Mouse (Mus musculus) MEL (cell line): Measurements from ENCODE around the gene Mcl1. TPM values are rescaled to one million over a fixed set of nuclear protein-coding genes. Genes with fewer than 3 reads are reported as not detected.

Experiments used
- DNase-seq: peaks from one replicate; pipeline ENCODE4 v3.0.0; 2011; ENCODE audit warnings: low read depth, low spot score
- H3K27ac ChIP-seq: 2 replicates; pipeline ENCODE4 v1.5.1; 2012; ENCODE audit warnings: low read depth, mild to moderate bottlenecking, control low read depth, low read length, moderate library complexity; ENCODE audit not compliant: control insufficient read depth
- H3K27me3 ChIP-seq, 2 experiments: fragments of 150-350 bp in 1 of 2; sonication (generic) in 1 of 2; 2 replicates each; pipeline ENCODE4 v1.6.1; 2012; ENCODE audit warnings: low read length in 2 of 2, mild to moderate bottlenecking in 2 of 2, improper control_type of control experiment in 1 of 2, moderate library complexity in 1 of 2; ENCODE audit not compliant: insufficient read depth in 2 of 2, control insufficient read depth in 1 of 2
- H3K36me3 ChIP-seq, 2 experiments: 2 replicates each; pipeline ENCODE4 v1.6.1; 2012 to 2014; ENCODE audit warnings: low read length in 2 of 2, improper control_type of control experiment in 1 of 2, inconsistent platforms in 1 of 2, mild to moderate bottlenecking in 1 of 2; ENCODE audit not compliant: insufficient read depth in 2 of 2, control insufficient read depth in 1 of 2
- H3K4me1 ChIP-seq, 2 experiments: fragments of 150-350 bp in 1 of 2; sonication (generic) in 1 of 2; 2 replicates each; pipeline ENCODE4 v1.6.1; 2012; ENCODE audit warnings: low read length in 2 of 2, improper control_type of control experiment in 1 of 2, mild to moderate bottlenecking in 1 of 2; ENCODE audit not compliant: insufficient read depth in 2 of 2, control insufficient read depth in 1 of 2
- H3K4me3 ChIP-seq, 2 experiments: fragments of 150-350 bp in 1 of 2; sonication (generic) in 1 of 2; 2 replicates each; pipeline ENCODE4 v1.5.1; 2012; ENCODE audit warnings: low read depth in 2 of 2, low read length in 2 of 2, mild to moderate bottlenecking in 2 of 2, moderate library complexity in 2 of 2, control low read depth in 1 of 2, improper control_type of control experiment in 1 of 2; ENCODE audit not compliant: control insufficient read depth in 1 of 2, insufficient read depth in 1 of 2
- H3K79me2 ChIP-seq: 2 replicates; pipeline ENCODE4 v1.6.1; 2012; ENCODE audit warnings: mild to moderate bottlenecking, low read length, moderate library complexity; ENCODE audit not compliant: control insufficient read depth, poor library complexity, insufficient read depth
- H3K9ac ChIP-seq: 2 replicates; pipeline ENCODE4 v1.6.1; 2012; ENCODE audit warnings: low read depth, mild to moderate bottlenecking, control low read depth, low read length, moderate library complexity; ENCODE audit not compliant: control insufficient read depth, poor library complexity, severe bottlenecking
- H3K9me3 ChIP-seq: fragments of 150-350 bp; sonication (generic); replicated peaks from 2 replicates; pipeline ENCODE4 v1.6.1; 2012; ENCODE audit warnings: mild to moderate bottlenecking, low read length, improper control_type of control experiment, moderate library complexity; ENCODE audit not compliant: insufficient read depth
- BHLHE40 ChIP-seq: IDR thresholded peaks from 2 replicates; pipeline ENCODE4 v1.6.1; 2012; ENCODE audit warnings: low read depth, mild to moderate bottlenecking, inconsistent platforms, low read length, improper control_type of control experiment, borderline replicate concordance
- CHD1 ChIP-seq: IDR thresholded peaks from 2 replicates; pipeline ENCODE4 v1.6.1; 2012; ENCODE audit warnings: low read depth, mild to moderate bottlenecking, inconsistent platforms, low read length, improper control_type of control experiment
- ELF1 ChIP-seq: IDR thresholded peaks from 2 replicates; pipeline ENCODE4 v1.6.1; 2014; ENCODE audit warnings: low read depth, mild to moderate bottlenecking, inconsistent platforms, low read length, improper control_type of control experiment, moderate library complexity
- EP300 ChIP-seq, 2 experiments: IDR thresholded peaks; 2 replicates each; pipeline ENCODE4 v1.6.1; 2011; ENCODE audit warnings: improper control_type of control experiment in 2 of 2, low read length in 2 of 2, low read depth in 1 of 2, mild to moderate bottlenecking in 1 of 2
- ETS1 ChIP-seq: IDR thresholded peaks from 2 replicates; pipeline ENCODE4 v1.6.1; 2012; ENCODE audit warnings: low read depth, mild to moderate bottlenecking, inconsistent platforms, low read length, improper control_type of control experiment, moderate library complexity
- HCFC1 ChIP-seq: IDR thresholded peaks from 2 replicates; pipeline ENCODE4 v1.6.1; 2012; ENCODE audit warnings: low read depth, mild to moderate bottlenecking, inconsistent platforms, low read length, improper control_type of control experiment, moderate library complexity
- KAT2A ChIP-seq: conservative IDR thresholded peaks from 2 replicates; pipeline ENCODE4 v1.6.1; 2012; ENCODE audit warnings: low read depth, low read length, improper control_type of control experiment, inconsistent platforms
- MAFK ChIP-seq: IDR thresholded peaks from 2 replicates; pipeline ENCODE4 v1.6.1; 2011; ENCODE audit warnings: low read depth, mild to moderate bottlenecking, low read length, improper control_type of control experiment, borderline replicate concordance
- MAZ ChIP-seq: IDR thresholded peaks from 2 replicates; pipeline ENCODE4 v1.6.1; 2012; ENCODE audit warnings: low read depth, mild to moderate bottlenecking, inconsistent platforms, low read length, improper control_type of control experiment
- MXI1 ChIP-seq: IDR thresholded peaks from 2 replicates; pipeline ENCODE4 v1.6.1; 2011; ENCODE audit warnings: mild to moderate bottlenecking, low read depth, low read length, improper control_type of control experiment
- MYB ChIP-seq: IDR thresholded peaks from 2 replicates; pipeline ENCODE4 v1.6.1; 2011; ENCODE audit warnings: mild to moderate bottlenecking, low read depth, low read length, improper control_type of control experiment
- NRF1 ChIP-seq: IDR thresholded peaks from 2 replicates; pipeline ENCODE4 v1.6.1; 2014; ENCODE audit warnings: low read depth, mild to moderate bottlenecking, inconsistent platforms, low read length, improper control_type of control experiment, moderate library complexity; ENCODE audit not compliant: poor library complexity, insufficient read depth, severe bottlenecking
- POLR2A ChIP-seq, 2 experiments: IDR thresholded peaks; 2 replicates each; pipeline ENCODE4 v1.6.1; 2011 to 2012; ENCODE audit warnings: low read length in 2 of 2, mild to moderate bottlenecking in 2 of 2, control low read depth in 1 of 2, improper control_type of control experiment in 1 of 2, low read depth in 1 of 2, moderate library complexity in 1 of 2; ENCODE audit not compliant: control insufficient read depth in 1 of 2, insufficient read depth in 1 of 2, poor library complexity in 1 of 2
- POLR2AphosphoS5 ChIP-seq: IDR thresholded peaks from 2 replicates; pipeline ENCODE4 v1.6.1; 2012; ENCODE audit warnings: low read depth, borderline replicate concordance, mild to moderate bottlenecking, inconsistent platforms, low read length, moderate library complexity, mixed read lengths
- RAD21 ChIP-seq: IDR thresholded peaks from 2 replicates; pipeline ENCODE4 v1.6.1; 2011; ENCODE audit warnings: mild to moderate bottlenecking, low read depth, low read length, improper control_type of control experiment
- SMC3 ChIP-seq: IDR thresholded peaks from 2 replicates; pipeline ENCODE4 v1.6.1; 2011; ENCODE audit warnings: low read depth, low read length, improper control_type of control experiment
- TAL1 ChIP-seq: IDR thresholded peaks from 2 replicates; pipeline ENCODE4 v1.6.1; 2012; ENCODE audit warnings: mild to moderate bottlenecking, inconsistent platforms, low read length, moderate library complexity, mixed read lengths
- TBP ChIP-seq: IDR thresholded peaks from 2 replicates; pipeline ENCODE4 v1.8.0; 2011; ENCODE audit warnings: low read depth, low read length, improper control_type of control experiment
- UBTF ChIP-seq: IDR thresholded peaks from 2 replicates; pipeline ENCODE4 v1.6.1; 2012; ENCODE audit warnings: low read depth, mild to moderate bottlenecking, inconsistent platforms, low read length, improper control_type of control experiment, moderate library complexity, borderline replicate concordance; ENCODE audit not compliant: insufficient read depth
- USF1 ChIP-seq: IDR thresholded peaks from 2 replicates; pipeline ENCODE4 v1.6.1; 2014; ENCODE audit warnings: low read depth, mild to moderate bottlenecking, inconsistent platforms, low read length, improper control_type of control experiment, moderate library complexity
- USF2 ChIP-seq, 2 experiments: IDR thresholded peaks; 2 replicates each; pipeline ENCODE4 v1.6.1; 2011 to 2012; ENCODE audit warnings: improper control_type of control experiment in 2 of 2, low read length in 2 of 2, borderline replicate concordance in 1 of 2, inconsistent platforms in 1 of 2, low read depth in 1 of 2, mild to moderate bottlenecking in 1 of 2; ENCODE audit not compliant: insufficient read depth in 1 of 2
- ZMIZ1 ChIP-seq: IDR thresholded peaks from 2 replicates; pipeline ENCODE4 v1.6.1; 2012; ENCODE audit warnings: low read depth, mild to moderate bottlenecking, inconsistent platforms, low read length, improper control_type of control experiment, moderate library complexity
- ZNF384 ChIP-seq: IDR thresholded peaks from 2 replicates; pipeline ENCODE4 v1.6.1; 2012; ENCODE audit warnings: low read depth, mild to moderate bottlenecking, inconsistent platforms, low read length, improper control_type of control experiment
- polyA plus RNA-seq, 2 experiments: library from polyadenylated mRNA; stranded (reverse) in 1 of 2; unstranded in 1 of 2; fragments of >175 nt in 1 of 2; fragments of >200 nt in 1 of 2; gene quantifications; 2 replicates each; pipeline versions ENCODE4 v1.2.1 to v1.2.4; 2012; ENCODE audit warnings: low replicate concordance in 2 of 2, low read depth in 1 of 2; ENCODE audit not compliant: insufficient read length in 2 of 2, insufficient read depth in 1 of 2, missing spikeins in 1 of 2
- total RNA-seq: library from RNA; depleted of rRNA; stranded (reverse); fragments of 300-350 nt; gene quantifications from 2 replicates; pipeline ENCODE4 v1.2.3, GENCODE M21; 2012

Gene Mcl1
- total and polyA plus RNA-seq, 3 experiments, result 142 to 211 (median 156) TPM

GRCm38 (mm10) chr3:95686492-95687167 is 28.0 kb downstream of the Mcl1 start:
- H3K4me3 ChIP-seq, result no peak overlapping the region

GRCm38 (mm10) chr3:95687168-95687523 is 28.6 kb downstream of the Mcl1 start:
- no peak overlapping the region for H3K4me3 ChIP-seq
- H3K9ac ChIP-seq, result no peak overlapping the region

More at GRCm38 (mm10) chr3:95686492-95687167, 28.0 kb downstream of the Mcl1 start:
- Histone ChIP-seq H3K27me3 (no peaks in the 10 kb centered on the region), H3K27ac (no peak overlapping the region), H3K9ac (no peak overlapping the region), H3K36me3 (no peaks in the 10 kb centered on the region), H3K9me3 (no peaks in the 10 kb centered on the region), H3K4me1 (no peaks in the 10 kb centered on the region), H3K79me2 (no peaks in the 10 kb centered on the region)
- no peak for TF ChIP-seq CHD1
- TF ChIP-seq UBTF, result no peak
- TF ChIP-seq TAL1, result no peak
- TF ChIP-seq BHLHE40, result no peak
- no peak for TF ChIP-seq ELF1
- no peak for TF ChIP-seq MAFK
- TF ChIP-seq TBP, result no peak
- TF ChIP-seq MXI1, result no peak
- TF ChIP-seq ETS1, result no peak
- TF ChIP-seq USF1, result no peak
- no peak for TF ChIP-seq MYB
- no peak for DNase-seq

More at GRCm38 (mm10) chr3:95687168-95687523, 28.6 kb downstream of the Mcl1 start:
- Histone ChIP-seq H3K79me2 (no peaks in the 10 kb centered on the region), H3K36me3 (no peaks in the 10 kb centered on the region), H3K27me3 (no peaks in the 10 kb centered on the region), H3K4me1 (no peaks in the 10 kb centered on the region), H3K9me3 (no peaks in the 10 kb centered on the region), H3K27ac (no peak overlapping the region)
- DNase-seq, result no peak
- TF ChIP-seq TAL1 (no peak), ZNF384 (no peak), POLR2A (IDR thresholded peaks at IDR 0.05; ENCODE audit: control insufficient read depth in 1 of 2, insufficient read depth in 1 of 2, low read depth in 1 of 2, low read length in 2 of 2, poor library complexity in 1 of 2) (no peak), KAT2A (no peak), UBTF (no peak), POLR2AphosphoS5 (no peak), CHD1 (no peak), ZMIZ1 (no peak), MAZ (no peak), SMC3 (no peak), RAD21 (no peak), USF2 (IDR thresholded peaks at IDR 0.05; ENCODE audit: borderline replicate concordance in 1 of 2, insufficient read depth in 1 of 2, low read depth in 1 of 2, low read length in 2 of 2) (no peak), NRF1 (no peak), MYB (no peak), HCFC1 (no peak), EP300 (IDR thresholded peaks at IDR 0.05; ENCODE audit: low read depth in 1 of 2, low read length in 2 of 2) (no peak)
